Mouse (Mus musculus) hindbrain, postnatal 0 days (tissue): ENCODE measurements around the gene Rabl6. TPM values are rescaled to one million over a fixed set of nuclear protein-coding genes. Genes with fewer than 3 reads are reported as not detected.

Source experiments
- ATAC-seq: fragments of 200-750 bp; cut with Nextera tagmentation; 2 replicates; pipeline ENCODE4 v1.8.0; 2017; ENCODE audit warnings: mild to moderate bottlenecking, moderate TSS enrichment, moderate library complexity
- DNase-seq: peaks from one replicate; pipeline ENCODE4 v3.0.0-alpha.2; 2015; ENCODE audit warnings: low spot score
- H3K27ac ChIP-seq: fragments of 300-500 bp; sonication (generic); 2 replicates; pipeline ENCODE4 v1.5.1; 2014; ENCODE audit warnings: mild to moderate bottlenecking
- H3K27me3 ChIP-seq: fragments of 300-500 bp; sonication (generic); 2 replicates; pipeline ENCODE4 v1.6.1; 2014; ENCODE audit warnings: low read length, mixed read lengths; ENCODE audit not compliant: insufficient read depth
- H3K36me3 ChIP-seq: fragments of 300-500 bp; sonication (generic); 2 replicates; pipeline ENCODE4 v1.6.1; 2014; ENCODE audit warnings: low read length, mixed read lengths; ENCODE audit not compliant: insufficient read depth
- H3K4me1 ChIP-seq: fragments of 300-500 bp; sonication (generic); 2 replicates; pipeline ENCODE4 v1.6.1; 2014; ENCODE audit warnings: antibody characterized with exemption, low read length, mixed read lengths; ENCODE audit not compliant: insufficient read depth
- H3K4me2 ChIP-seq: fragments of 300-500 bp; sonication (generic); 2 replicates; pipeline ENCODE4 v1.6.1; 2014; ENCODE audit warnings: low read depth, mild to moderate bottlenecking, low read length, moderate library complexity, mixed read lengths
- H3K4me3 ChIP-seq: fragments of 300-500 bp; sonication (generic); 2 replicates; pipeline ENCODE4 v1.5.1; 2014; ENCODE audit warnings: low read length
- H3K9ac ChIP-seq: fragments of 300-500 bp; sonication (generic); replicated peaks from 2 replicates; pipeline ENCODE4 v1.6.1; 2014; ENCODE audit warnings: mild to moderate bottlenecking, low read length, moderate library complexity, mixed read lengths
- H3K9me3 ChIP-seq: fragments of 300-500 bp; sonication (generic); 2 replicates; pipeline ENCODE4 v1.6.1; 2016; ENCODE audit warnings: low read length, mixed read lengths
- CTCF ChIP-seq: IDR thresholded peaks from 2 replicates; pipeline ENCODE4 v1.5.1; 2016; ENCODE audit warnings: antibody characterized with exemption, control low read depth, low read depth
- WGBS: fragments of 180-500 bp; shearing (Covaris S2); extraction: QIAGEN DNeasy Blood & Tissue Kit; methylation state at CpG from one replicate; pipeline ENCODE4 v1.1.7; 2014; 5-methylcytosine and 5-hydroxymethylcytosine counted together
- polyA plus RNA-seq: library from polyadenylated mRNA; unstranded; fragments of >200 nt; fragmentation: Nextera tagmentation; extraction: Ambion mirVana; gene quantifications from 2 replicates; pipeline ENCODE4 v1.2.1, GENCODE M21; 2015
- total RNA-seq: library from RNA; depleted of rRNA; stranded (reverse); fragments of >200 nt; gene quantifications from 2 replicates; pipeline ENCODE4 v1.2.3, GENCODE M21; 2014

Rabl6 gene
- total and polyA plus RNA-seq, 2 experiments from 2014 or later, result 53.0 to 71.8 TPM

DNA sequence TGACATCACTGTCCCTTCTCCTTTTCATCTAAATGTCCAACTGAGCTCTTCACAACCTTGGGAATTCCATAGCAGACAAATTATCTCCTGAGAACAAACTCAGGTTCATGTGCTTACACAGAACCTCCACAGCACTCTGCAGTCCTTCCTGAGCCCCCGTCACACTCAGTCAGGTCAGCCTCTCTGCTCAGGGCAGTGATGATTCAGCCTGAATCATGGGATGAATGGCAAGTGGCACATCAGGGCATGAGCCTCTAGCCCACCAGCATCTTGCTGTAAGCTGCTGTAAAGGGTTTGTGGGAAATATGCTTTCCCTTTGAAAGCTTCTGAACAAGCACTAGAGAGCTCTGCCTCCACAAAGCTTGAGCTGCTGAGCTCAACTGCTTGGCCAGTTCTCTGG, 9.6 kb downstream of the Rabl6 start:
- DNase-seq (no peak), ATAC-seq (no peak)
- H3K4me1 ChIP-seq, result no peaks in the 10 kb centered on the region
- no peaks in the 10 kb centered on the region for H3K9me3 ChIP-seq
- H3K27me3 ChIP-seq, result no peaks in the 10 kb centered on the region
- TF ChIP-seq CTCF, result no peak
- H3K4me3 ChIP-seq, result no peak overlapping the region
- WGBS, result 93% methylated on average over 1 of the region's 1 CpGs
- peaks cover 82% of the 10 kb centered on the region for H3K36me3 ChIP-seq
- no peak overlapping the region for H3K4me2 ChIP-seq
- H3K27ac ChIP-seq, result no peak overlapping the region
- no peak overlapping the region for H3K9ac ChIP-seq

DNA sequence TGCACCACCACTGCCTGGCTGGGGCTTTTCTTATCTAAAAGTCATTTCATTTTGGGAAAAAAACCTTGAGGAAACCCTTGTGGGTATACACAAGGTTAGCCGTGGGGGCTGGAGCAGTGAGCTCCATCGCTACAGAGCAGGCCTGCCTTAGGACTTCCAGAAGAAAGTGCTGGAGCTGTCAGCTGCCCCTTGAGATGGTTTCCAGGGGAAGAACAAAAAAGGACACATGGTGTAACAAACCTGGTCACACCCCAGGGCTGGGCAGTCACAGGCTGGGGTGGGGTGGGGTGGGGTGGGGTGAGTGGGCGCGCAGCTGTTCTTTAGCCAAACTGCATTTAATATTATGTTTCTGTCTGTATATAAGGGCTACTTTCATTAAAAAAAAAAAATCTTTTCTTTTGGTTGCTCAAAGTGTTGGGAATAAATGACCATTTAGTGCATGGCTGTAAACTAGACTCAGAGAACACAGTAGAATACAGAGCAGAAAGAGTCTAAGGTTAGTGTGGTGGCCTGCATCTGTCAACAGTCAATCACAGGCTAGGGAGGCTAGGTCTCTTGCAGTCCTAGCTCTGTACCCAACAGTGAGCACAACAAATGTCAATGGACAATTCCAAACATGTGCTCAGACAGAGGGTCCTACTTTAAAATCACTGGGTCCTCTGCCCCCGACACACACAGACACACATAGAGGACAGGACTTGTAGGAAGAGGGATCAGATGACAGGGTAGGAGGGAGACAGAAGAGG, 11.4 kb downstream of the Rabl6 start:
- H3K4me3 ChIP-seq, result no peak overlapping the region
- ATAC-seq, result no peak
- H3K9ac ChIP-seq, result no peak overlapping the region
- 99% methylated on average over 5 of the region's 5 CpGs for WGBS
- no peaks in the 10 kb centered on the region for H3K27me3 ChIP-seq
- no peak overlapping the region for H3K27ac ChIP-seq
- H3K36me3 ChIP-seq, result peaks cover 86% of the 10 kb centered on the region
- DNase-seq, result no peak
- no peak overlapping the region for H3K4me2 ChIP-seq
- no peaks in the 10 kb centered on the region for H3K4me1 ChIP-seq
- no peaks in the 10 kb centered on the region for H3K9me3 ChIP-seq
- TF ChIP-seq CTCF, result no peak

DNA sequence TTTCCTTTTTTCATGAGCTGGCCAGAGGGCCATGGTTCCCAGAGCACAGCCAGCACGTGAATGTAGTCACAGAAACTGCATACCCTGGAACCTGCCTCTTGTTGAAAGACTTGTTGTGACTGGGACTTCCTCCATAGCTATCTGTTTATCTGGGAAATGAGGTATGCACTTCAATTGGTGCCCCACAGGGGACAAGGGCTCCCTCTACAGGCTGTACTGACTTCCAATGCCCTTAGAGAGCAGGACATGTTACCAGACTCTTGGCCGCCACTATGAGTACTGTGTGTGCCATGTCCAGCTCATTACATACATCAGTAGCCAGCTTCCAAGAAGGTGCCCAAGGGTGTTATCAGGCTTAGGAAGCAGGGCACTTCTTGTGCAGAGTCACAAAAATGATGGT, 16.5 kb downstream of the Rabl6 start:
- DNase-seq, result peak; percentile 40
- peak; percentile 53 for TF ChIP-seq CTCF

DNA sequence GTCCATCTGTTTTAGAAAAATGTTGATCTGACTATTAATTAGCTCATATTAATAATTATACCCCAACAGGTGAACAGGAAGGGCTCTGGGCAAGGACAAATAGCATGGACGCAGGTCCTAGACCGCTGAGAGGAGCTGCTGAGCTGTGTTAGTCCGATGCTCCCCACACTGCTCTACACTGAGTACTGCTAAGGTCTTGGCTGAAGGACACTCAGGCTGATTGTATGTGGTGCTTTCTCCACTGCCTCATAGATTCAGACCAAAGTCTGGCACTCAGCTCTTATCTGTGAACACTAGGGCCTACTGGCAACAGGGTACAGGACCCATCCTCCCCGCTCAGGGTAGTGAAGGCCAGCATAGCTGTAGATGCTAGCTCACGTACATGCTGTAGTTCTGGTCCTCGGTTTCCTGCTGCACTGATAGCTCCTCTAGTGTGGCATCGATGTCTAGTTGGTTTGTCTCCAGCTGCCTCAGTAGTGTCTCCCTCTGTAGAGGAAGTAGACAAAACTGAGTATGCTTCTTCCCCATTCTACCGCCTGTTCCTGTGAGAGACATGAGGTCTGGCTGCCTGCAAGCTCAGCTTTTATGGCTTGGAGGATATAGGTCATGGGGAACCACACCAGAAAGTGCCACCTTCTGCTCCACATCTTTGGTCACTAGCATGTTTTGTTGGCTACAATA, 20.0 kb downstream of the Rabl6 start:
- ATAC-seq (no peak), DNase-seq (no peak)
- H3K36me3 ChIP-seq, result peaks cover 42% of the 10 kb centered on the region
- no peaks in the 10 kb centered on the region for H3K4me1 ChIP-seq
- no peak for TF ChIP-seq CTCF
- H3K27me3 ChIP-seq, result no peaks in the 10 kb centered on the region
- no peaks in the 10 kb centered on the region for H3K9me3 ChIP-seq
- no peak overlapping the region for H3K9ac ChIP-seq
- 96% methylated on average over 8 of the region's 8 CpGs for WGBS
- H3K4me2 ChIP-seq, result no peak overlapping the region
- H3K4me3 ChIP-seq, result no peak overlapping the region
- H3K27ac ChIP-seq, result no peak overlapping the region

More for the DNA sequence above, 16.5 kb downstream of the Rabl6 start:
- H3K9me3 ChIP-seq, result no peaks in the 10 kb centered on the region
- H3K4me3 ChIP-seq, result no peak overlapping the region
- no peak overlapping the region for H3K4me2 ChIP-seq
- H3K27me3 ChIP-seq, result no peaks in the 10 kb centered on the region
- no peak overlapping the region for H3K9ac ChIP-seq
- no peak for ATAC-seq
- peaks cover 63% of the 10 kb centered on the region for H3K36me3 ChIP-seq
- no peaks in the 10 kb centered on the region for H3K4me1 ChIP-seq
- 68% methylated on average over 2 of the region's 2 CpGs for WGBS
- no peak overlapping the region for H3K27ac ChIP-seq

- no peak for TF ChIP-seq CTCF
- Histone ChIP-seq H3K27me3 (no peaks in the 10 kb centered on the region), H3K4me1 (peaks cover 8% of the 10 kb centered on the region), H3K27ac (no peak overlapping the region), H3K9me3 (no peaks in the 10 kb centered on the region), H3K9ac (no peak overlapping the region), H3K4me3 (no peak overlapping the region), H3K36me3 (peaks cover 35% of the 10 kb centered on the region; the same call in 1 of the 2 replicates), H3K4me2 (no peak overlapping the region)
- ATAC-seq (no peak), DNase-seq (no peak)
- 90% methylated on average over 8 of the region's 8 CpGs for WGBS
These were observed 21.0 kb downstream of the Rabl6 start for GRCm38 (mm10) chr2:25587290-25587689.

DNA sequence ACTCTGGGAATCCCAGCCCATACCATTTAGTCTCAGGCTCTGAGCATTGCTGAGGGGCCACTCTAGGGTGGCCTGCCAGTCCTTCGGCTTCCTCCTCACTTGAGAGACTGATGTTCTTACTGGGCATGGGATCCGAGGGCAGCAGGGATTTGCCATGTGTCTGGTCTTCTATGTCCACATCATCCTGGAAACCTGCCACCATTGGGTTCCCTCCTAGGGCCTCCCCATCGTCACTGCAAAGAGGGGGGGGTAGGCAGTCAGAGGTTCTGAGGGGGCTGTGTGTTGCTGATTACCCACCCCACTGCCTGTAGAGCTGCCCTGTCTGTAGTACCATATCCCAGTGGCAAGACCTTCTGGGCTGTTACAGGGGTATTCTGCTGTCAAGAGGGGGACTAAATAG, 22.7 kb downstream of the Rabl6 start:
- 73% methylated on average over 3 of the region's 3 CpGs for WGBS
- no peak overlapping the region for H3K4me2 ChIP-seq
- H3K36me3 ChIP-seq, result peaks cover 20% of the 10 kb centered on the region; the same call in 1 of the 2 replicates
- H3K9ac ChIP-seq, result no peak overlapping the region
- no peak for DNase-seq
- no peaks in the 10 kb centered on the region for H3K9me3 ChIP-seq
- no peaks in the 10 kb centered on the region for H3K27me3 ChIP-seq
- TF ChIP-seq CTCF, result no peak
- H3K4me3 ChIP-seq, result no peak overlapping the region
- H3K4me1 ChIP-seq, result peaks cover 21% of the 10 kb centered on the region
- H3K27ac ChIP-seq, result no peak overlapping the region
- ATAC-seq, result no peak

DNA sequence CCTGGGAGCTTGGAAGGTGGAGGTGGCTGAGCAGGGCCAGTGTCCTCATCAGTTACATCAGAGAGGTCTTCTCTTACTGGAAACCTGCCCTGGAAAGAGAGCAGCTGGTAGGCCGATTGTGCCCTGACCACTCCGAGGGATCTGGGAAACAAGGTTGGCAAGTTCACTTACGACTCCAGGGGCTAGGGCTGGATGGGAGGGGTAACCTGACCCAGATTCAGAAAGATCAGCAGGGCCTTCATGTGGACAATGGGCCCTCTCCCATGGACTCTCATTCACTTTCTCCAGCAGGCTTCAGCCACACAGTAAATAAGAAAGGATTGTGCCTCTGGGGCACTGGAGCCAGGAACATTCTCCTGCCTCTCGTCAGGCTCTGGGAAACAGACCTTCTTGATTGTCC, 23.5 kb downstream of the Rabl6 start:
- peaks cover 3% of the 10 kb centered on the region for H3K27me3 ChIP-seq
- no peak overlapping the region for H3K27ac ChIP-seq
- no peak overlapping the region for H3K4me3 ChIP-seq
- no peak for TF ChIP-seq CTCF
- H3K4me2 ChIP-seq, result no peak overlapping the region
- no peak overlapping the region for H3K9ac ChIP-seq
- WGBS, result 65% methylated on average over 4 of the region's 4 CpGs
- no peaks in the 10 kb centered on the region for H3K9me3 ChIP-seq
- DNase-seq, result no peak
- no peak for ATAC-seq
- H3K36me3 ChIP-seq, result peaks cover 13% of the 10 kb centered on the region; the same call in 1 of the 2 replicates
- peaks cover 27% of the 10 kb centered on the region for H3K4me1 ChIP-seq
